Mouse (Mus musculus) neural tube, embryonic 13.5 days (tissue): ENCODE data around the gene Mamdc2. TPM values are rescaled to one million over a fixed set of nuclear protein-coding genes. Genes with fewer than 3 reads are reported as not detected.

Source experiments
- ATAC-seq: fragments of 200-750 bp; cut with Nextera tagmentation; 2 replicates; pipeline ENCODE4 v1.8.0; 2017; ENCODE audit warnings: low read depth, mild to moderate bottlenecking, moderate TSS enrichment, moderate library complexity
- H3K27ac ChIP-seq: fragments of 300-500 bp; sonication (generic); replicated peaks from 2 replicates; pipeline ENCODE4 v1.5.1; 2015; ENCODE audit warnings: moderate library complexity, mild to moderate bottlenecking, inconsistent platforms
- H3K27me3 ChIP-seq: fragments of 300-500 bp; sonication (generic); 2 replicates; pipeline ENCODE4 v1.6.1; 2015; ENCODE audit warnings: mild to moderate bottlenecking, inconsistent platforms
- H3K36me3 ChIP-seq: fragments of 300-500 bp; sonication (generic); 2 replicates; pipeline ENCODE4 v1.6.1; 2015; ENCODE audit warnings: mild to moderate bottlenecking, inconsistent platforms
- H3K4me1 ChIP-seq: fragments of 300-500 bp; sonication (generic); replicated peaks from 2 replicates; pipeline ENCODE4 v1.6.1; 2015; ENCODE audit warnings: inconsistent platforms
- H3K4me2 ChIP-seq: fragments of 300-500 bp; sonication (generic); 2 replicates; pipeline ENCODE4 v1.6.1; 2015; ENCODE audit warnings: inconsistent platforms, mild to moderate bottlenecking, moderate library complexity
- H3K4me3 ChIP-seq: fragments of 300-500 bp; sonication (generic); 2 replicates; pipeline ENCODE4 v1.5.1; 2015; ENCODE audit warnings: mild to moderate bottlenecking, inconsistent platforms
- H3K9ac ChIP-seq: fragments of 300-500 bp; sonication (generic); 2 replicates; pipeline ENCODE4 v1.6.1; 2015; ENCODE audit warnings: moderate library complexity, mild to moderate bottlenecking, inconsistent platforms
- H3K9me3 ChIP-seq: fragments of 300-500 bp; sonication (generic); 2 replicates; pipeline ENCODE4 v1.6.1; 2016; ENCODE audit warnings: inconsistent platforms
- WGBS: fragments of 180-500 bp; shearing (Covaris S2); methylation state at CpG from one replicate; pipeline ENCODE4 v1.1.7; 2015; 5-methylcytosine and 5-hydroxymethylcytosine counted together
- polyA plus RNA-seq: library from polyadenylated mRNA; unstranded; fragments of >200 nt; fragmentation: Nextera tagmentation; extraction: Ambion mirVana; gene quantifications from 2 replicates; pipeline ENCODE4 v1.2.1, GENCODE M21; 2015

Gene Mamdc2
- polyA plus RNA-seq, 1 experiment from 2014 or later = 1.2 TPM

GRCm38 (mm10) chr19:23478895-23479596 lies 30.8 kb upstream of the Mamdc2 start:
- no peak for ATAC-seq
- no peak overlapping the region for H3K9ac ChIP-seq
- no peak overlapping the region for H3K4me2 ChIP-seq
- H3K4me1 ChIP-seq = no peaks in the 10 kb centered on the region
- no peaks in the 10 kb centered on the region for H3K36me3 ChIP-seq
- no peaks in the 10 kb centered on the region for H3K9me3 ChIP-seq
- no peaks in the 10 kb centered on the region for H3K27me3 ChIP-seq
- H3K27ac ChIP-seq = no peak overlapping the region
- no peak overlapping the region for H3K4me3 ChIP-seq
- 18% methylated on average over 10 of the region's 10 CpGs for WGBS

DNA sequence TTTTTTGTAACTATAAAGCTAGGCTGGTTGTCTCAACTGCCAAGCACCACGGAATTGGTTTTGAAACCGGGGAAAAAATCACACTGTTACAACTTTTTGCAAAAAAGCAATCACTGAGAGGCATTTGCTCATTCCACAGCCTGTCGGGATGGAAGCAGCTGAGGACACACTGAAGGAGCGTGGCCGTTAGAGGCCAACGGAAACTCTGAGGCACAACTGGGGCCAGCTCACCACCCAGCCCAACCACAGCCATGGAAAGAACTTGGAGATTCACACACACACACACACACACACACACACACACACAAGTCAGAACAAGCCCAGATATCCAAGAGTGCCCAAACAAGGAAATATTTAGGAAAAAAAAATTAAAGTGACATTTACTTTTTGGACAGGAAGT lies 29.6 kb upstream of the Mamdc2 start:
- no peaks in the 10 kb centered on the region for H3K36me3 ChIP-seq
- no peak overlapping the region for H3K9ac ChIP-seq
- H3K27ac ChIP-seq = no peak overlapping the region
- H3K27me3 ChIP-seq = no peaks in the 10 kb centered on the region
- no peaks in the 10 kb centered on the region for H3K4me1 ChIP-seq
- H3K9me3 ChIP-seq = no peaks in the 10 kb centered on the region
- 79% methylated on average over 6 of the region's 6 CpGs for WGBS
- no peak overlapping the region for H3K4me3 ChIP-seq
- H3K4me2 ChIP-seq = no peak overlapping the region
- no peak for ATAC-seq

DNA sequence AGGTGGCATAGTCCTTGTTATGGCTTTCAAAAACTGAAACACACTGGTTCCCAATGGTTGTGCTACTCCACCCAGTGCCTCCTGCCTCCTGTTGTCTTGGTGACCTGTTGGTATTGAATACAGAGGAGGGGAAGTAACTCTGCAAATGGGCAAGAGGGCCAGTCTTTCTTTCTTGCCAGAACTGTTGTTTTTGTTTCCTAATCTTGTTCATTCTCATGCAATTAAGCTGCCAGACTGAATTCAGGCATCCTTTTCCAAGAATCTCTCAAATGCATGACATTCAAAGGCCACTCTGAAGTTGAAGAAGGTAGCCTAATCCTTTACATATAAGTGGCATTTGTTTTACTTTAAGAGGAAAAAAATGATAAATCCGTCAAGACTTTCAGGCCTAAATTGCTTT lies 19.6 kb upstream of the Mamdc2 start:
- Histone ChIP-seq H3K9ac (no peak overlapping the region), H3K4me2 (no peak overlapping the region), H3K27me3 (0 out of 2 replicates have a peak, but pooled peaks cover 2% of the 10 kb centered on the region), H3K9me3 (no peaks in the 10 kb centered on the region), H3K36me3 (no peaks in the 10 kb centered on the region), H3K4me3 (no peak overlapping the region), H3K27ac (no peak overlapping the region), H3K4me1 (peaks cover 9% of the 10 kb centered on the region)
- ATAC-seq = peak; percentile 53
- 10% methylated on average over 1 of the region's 1 CpGs for WGBS

DNA sequence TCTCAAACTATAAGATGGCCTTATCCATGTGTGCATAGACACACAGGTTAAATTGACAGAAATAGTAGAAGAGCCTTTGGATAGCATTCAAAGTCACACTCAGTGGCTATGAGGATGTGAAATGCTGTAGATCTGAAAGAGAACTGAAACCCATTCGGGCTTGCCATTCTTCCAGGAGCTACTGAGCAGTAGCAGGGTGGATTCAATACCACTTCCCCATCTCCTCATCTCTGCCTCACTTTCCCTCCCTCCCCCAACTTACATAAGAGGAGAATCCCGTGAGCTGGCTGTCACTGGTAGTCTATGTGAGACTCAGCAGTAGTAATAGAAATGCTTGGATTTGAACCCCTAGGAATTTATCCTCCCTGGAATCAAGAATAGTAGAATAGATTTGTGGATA lies 18.8 kb upstream of the Mamdc2 start:
- Histone ChIP-seq H3K36me3 (no peaks in the 10 kb centered on the region), H3K4me2 (no peak overlapping the region), H3K27ac (no peak overlapping the region), H3K27me3 (0 out of 2 replicates have a peak, but pooled peaks cover 2% of the 10 kb centered on the region), H3K9me3 (no peaks in the 10 kb centered on the region), H3K4me1 (peaks cover 9% of the 10 kb centered on the region), H3K9ac (no peak overlapping the region), H3K4me3 (no peak overlapping the region)
- ATAC-seq = no peak
- WGBS = 66% methylated on average over 2 of the region's 2 CpGs

DNA sequence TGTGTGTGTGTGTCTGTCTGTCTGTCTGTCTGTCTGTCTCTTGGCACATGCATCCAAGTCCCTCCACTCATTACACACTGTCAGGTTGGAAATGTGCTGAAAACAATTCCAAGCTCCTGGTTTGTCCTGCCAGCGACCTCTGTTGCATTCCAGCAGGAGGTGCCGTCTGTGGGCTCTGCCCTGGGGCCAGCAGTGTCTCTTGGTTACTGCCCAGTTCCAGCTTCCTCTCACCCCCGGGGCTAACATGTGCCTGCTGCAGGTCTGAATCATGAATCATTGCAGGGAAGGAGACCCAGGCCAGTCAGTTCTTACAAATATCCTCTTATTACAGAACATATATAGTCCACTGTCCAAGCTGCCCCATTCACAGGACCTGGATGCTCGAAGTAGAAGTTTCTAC lies 9.2 kb upstream of the Mamdc2 start:
- Histone ChIP-seq H3K4me3 (no peak overlapping the region), H3K9ac (no peak overlapping the region), H3K4me2 (no peak overlapping the region), H3K27me3 (no peaks in the 10 kb centered on the region), H3K4me1 (no peaks in the 10 kb centered on the region), H3K36me3 (no peaks in the 10 kb centered on the region), H3K27ac (no peak overlapping the region), H3K9me3 (0 out of 2 replicates have a peak, but pooled peaks cover 7% of the 10 kb centered on the region)
- no peak for ATAC-seq
- 36% methylated on average over 4 of the region's 4 CpGs for WGBS

DNA sequence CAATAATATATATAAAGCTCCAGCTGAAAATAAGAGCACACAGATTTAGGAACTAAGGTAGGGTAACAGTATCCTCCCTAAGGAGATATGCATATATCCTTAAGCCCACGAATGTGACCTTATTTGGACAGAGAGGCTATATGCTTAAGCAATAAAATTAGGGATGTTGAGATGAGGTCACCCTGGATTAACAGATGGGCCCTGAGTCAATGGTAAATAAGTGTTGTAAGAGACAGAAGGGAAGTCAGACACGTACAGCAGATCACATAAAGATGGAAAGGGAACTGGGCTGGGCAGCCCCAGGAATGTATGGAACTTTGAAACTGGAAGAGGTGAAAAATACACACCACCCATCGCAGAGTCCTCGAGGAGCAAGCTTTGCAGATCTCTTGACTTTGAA lies 3.1 kb upstream of the Mamdc2 start:
- no peak for ATAC-seq
- Histone ChIP-seq H3K9ac (no peak overlapping the region), H3K27me3 (peaks cover 34% of the 10 kb centered on the region), H3K4me1 (peaks cover 17% of the 10 kb centered on the region), H3K4me3 (no peak overlapping the region), H3K4me2 (no peak overlapping the region), H3K9me3 (0 out of 2 replicates have a peak, but pooled peaks cover 7% of the 10 kb centered on the region), H3K36me3 (no peaks in the 10 kb centered on the region), H3K27ac (no peak overlapping the region)
- WGBS = 83% methylated on average over 4 of the region's 4 CpGs

- no peaks in the 10 kb centered on the region for H3K9me3 ChIP-seq
- H3K4me2 ChIP-seq = peak overlapping the region; percentile 93
- peaks cover 17% of the 10 kb centered on the region for H3K4me1 ChIP-seq
- peak; percentile 48 for ATAC-seq
- H3K36me3 ChIP-seq = no peaks in the 10 kb centered on the region
- peaks cover 39% of the 10 kb centered on the region for H3K27me3 ChIP-seq
- 2% methylated on average over 23 of the region's 23 CpGs for WGBS
- peak overlapping the region; percentile 64 for H3K9ac ChIP-seq
- H3K4me3 ChIP-seq = peak overlapping the region; percentile 40
- no peak overlapping the region for H3K27ac ChIP-seq
Measured at GRCm38 (mm10) chr19:23447221-23447987, 838 bp downstream of the Mamdc2 start.

DNA sequence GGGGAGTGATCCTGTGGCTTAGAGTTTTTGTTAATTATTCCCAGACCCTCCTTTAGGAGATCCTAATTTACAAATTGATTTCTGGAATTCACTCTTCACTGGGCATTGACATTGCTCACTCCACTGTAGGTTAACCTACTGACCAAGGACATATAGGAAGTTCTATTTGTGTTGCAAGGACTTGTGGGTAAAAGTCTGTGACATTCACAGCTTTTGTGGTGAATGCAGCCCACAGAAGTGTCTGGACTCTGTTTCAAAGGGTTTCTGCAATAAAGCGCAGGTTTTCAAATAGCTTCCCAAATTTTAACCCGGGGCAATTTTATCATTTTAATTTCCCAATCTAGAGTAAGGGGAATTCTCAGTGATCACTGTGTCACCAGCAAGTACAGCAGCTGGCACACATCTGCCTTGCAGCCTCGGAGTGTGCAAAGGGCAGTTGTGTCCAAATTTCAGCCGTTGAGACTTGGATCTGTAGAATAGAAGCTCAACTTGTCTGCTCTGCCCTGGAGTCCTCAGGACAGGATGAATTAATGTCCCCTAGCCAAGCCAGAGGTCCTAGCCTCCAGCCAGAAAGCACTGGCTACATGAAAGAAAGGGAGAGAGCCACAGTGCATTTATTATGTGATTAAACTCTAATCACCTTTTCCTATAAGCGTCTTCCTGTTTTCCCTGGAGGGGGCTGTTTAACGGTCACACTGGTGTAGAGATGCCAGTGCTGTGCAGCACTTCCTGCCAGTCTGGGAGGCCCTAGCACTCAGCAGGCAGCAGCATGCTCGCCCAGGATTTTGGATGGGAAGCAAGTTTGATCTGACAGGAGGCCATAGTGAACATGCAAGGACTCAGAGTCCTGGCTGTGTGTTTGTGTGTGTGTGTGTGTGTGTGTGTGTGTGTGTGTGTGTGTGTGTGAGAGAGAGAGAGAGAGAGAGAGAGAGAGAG lies 3.1 kb downstream of the Mamdc2 start:
- peaks cover 34% of the 10 kb centered on the region for H3K27me3 ChIP-seq
- H3K9ac ChIP-seq = no peak overlapping the region
- 49% methylated on average over 7 of the region's 7 CpGs for WGBS
- H3K9me3 ChIP-seq = no peaks in the 10 kb centered on the region
- peaks cover 17% of the 10 kb centered on the region for H3K4me1 ChIP-seq
- no peaks in the 10 kb centered on the region for H3K36me3 ChIP-seq
- no peak overlapping the region for H3K27ac ChIP-seq
- no peak for ATAC-seq
- no peak overlapping the region for H3K4me2 ChIP-seq
- H3K4me3 ChIP-seq = no peak overlapping the region

GRCm38 (mm10) chr19:23435731-23436130 lies 12.5 kb downstream of the Mamdc2 start:
- Histone ChIP-seq H3K4me2 (no peak overlapping the region), H3K27me3 (no peaks in the 10 kb centered on the region), H3K9ac (no peak overlapping the region), H3K4me1 (no peaks in the 10 kb centered on the region), H3K4me3 (no peak overlapping the region), H3K9me3 (no peaks in the 10 kb centered on the region), H3K36me3 (no peaks in the 10 kb centered on the region), H3K27ac (no peak overlapping the region)
- no peak for ATAC-seq
- 74% methylated on average over 4 of the region's 4 CpGs for WGBS

- H3K27me3 ChIP-seq = no peaks in the 10 kb centered on the region
- 86% methylated on average over 11 of the region's 11 CpGs for WGBS
Measured at GRCm38 (mm10) chr19:23434433-23434832, 13.8 kb downstream of the Mamdc2 start.

DNA sequence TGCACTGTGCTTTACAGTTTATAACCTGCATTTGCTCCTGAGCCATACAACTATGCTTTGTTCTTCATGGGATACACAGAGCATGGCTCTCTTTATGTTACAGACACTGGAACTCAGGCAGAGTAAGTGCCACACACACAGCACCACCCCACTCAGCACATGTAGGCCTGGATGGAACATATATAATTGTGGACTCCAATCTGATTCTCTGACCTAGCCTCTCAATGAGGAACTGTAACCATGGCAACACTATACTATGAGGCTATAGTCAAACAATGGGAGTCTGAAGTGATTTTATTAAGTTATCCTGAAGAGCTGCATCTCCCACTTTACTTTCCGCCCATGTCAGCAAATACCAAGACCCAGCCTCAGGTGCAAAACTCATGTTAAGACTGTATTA lies 30.6 kb downstream of the Mamdc2 start:
- WGBS = 81% methylated on average over 1 of the region's 1 CpGs
- no peak overlapping the region for H3K9ac ChIP-seq
- no peaks in the 10 kb centered on the region for H3K27me3 ChIP-seq
- H3K36me3 ChIP-seq = no peaks in the 10 kb centered on the region
- H3K4me3 ChIP-seq = no peak overlapping the region
- no peak overlapping the region for H3K27ac ChIP-seq
- H3K4me1 ChIP-seq = 0 out of 2 replicates have a peak, but pooled peaks cover 5% of the 10 kb centered on the region
- no peaks in the 10 kb centered on the region for H3K9me3 ChIP-seq
- no peak overlapping the region for H3K4me2 ChIP-seq
- no peak for ATAC-seq

More at GRCm38 (mm10) chr19:23434433-23434832, 13.8 kb downstream of the Mamdc2 start:
- H3K4me1 ChIP-seq = no peaks in the 10 kb centered on the region
- H3K36me3 ChIP-seq = no peaks in the 10 kb centered on the region
- no peak for ATAC-seq
- H3K27ac ChIP-seq = no peak overlapping the region
- no peak overlapping the region for H3K4me2 ChIP-seq
- H3K4me3 ChIP-seq = no peak overlapping the region
- no peak overlapping the region for H3K9ac ChIP-seq
- H3K9me3 ChIP-seq = no peaks in the 10 kb centered on the region

DNA sequence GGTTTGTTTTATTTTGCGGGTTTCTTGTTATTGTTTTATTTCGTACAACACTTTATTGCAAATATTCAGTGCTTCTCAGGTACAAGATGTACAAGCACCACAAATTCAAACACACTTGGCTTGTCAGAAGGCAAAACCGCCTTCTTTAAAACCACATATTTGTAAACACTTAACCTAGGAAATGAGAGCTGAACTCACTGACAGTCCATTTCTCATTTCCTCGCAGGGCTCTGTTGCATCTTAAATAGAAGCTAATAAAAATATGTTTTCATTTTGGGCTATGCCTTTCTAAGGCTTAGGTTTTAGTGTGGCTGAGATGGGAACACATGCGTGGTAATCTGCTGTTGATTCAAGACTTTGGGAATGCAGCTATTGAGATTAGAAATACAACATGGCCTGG lies 37.4 kb downstream of the Mamdc2 start:
- Histone ChIP-seq H3K9me3 (no peaks in the 10 kb centered on the region), H3K9ac (no peak overlapping the region), H3K4me2 (no peak overlapping the region), H3K4me1 (no peaks in the 10 kb centered on the region), H3K36me3 (no peaks in the 10 kb centered on the region), H3K27ac (no peak overlapping the region), H3K4me3 (no peak overlapping the region), H3K27me3 (no peaks in the 10 kb centered on the region)
- no peak for ATAC-seq
- WGBS = 85% methylated on average over 5 of the region's 5 CpGs
